Mouse (Mus musculus) fibroblast of lung, adult 2 months (primary cell): ENCODE results near the gene Atxn2l.
A peak's percentile ranks its signal among the peaks of the same experiment; 100 is the strongest.
"Not testable (repeated sequence)": the region's sequence is repeated elsewhere in the genome, so short reads cannot be mapped to it uniquely, and the experiment has no call there.

Source experiments
- DNase-seq: peaks from one replicate; pipeline ENCODE4 v3.0.0-alpha.2; 2011; ENCODE audit warnings: low read depth

The Atxn2l gene

GRCm38 (mm10) chr7:126491005-126491404 is 12.2 kb downstream of the Atxn2l start:
- no peak for DNase-seq

- DNase-seq: not testable (repeated sequence)
These were observed 15.4 kb downstream of the Atxn2l start for GRCm38 (mm10) chr7:126487617-126488385.

DNA sequence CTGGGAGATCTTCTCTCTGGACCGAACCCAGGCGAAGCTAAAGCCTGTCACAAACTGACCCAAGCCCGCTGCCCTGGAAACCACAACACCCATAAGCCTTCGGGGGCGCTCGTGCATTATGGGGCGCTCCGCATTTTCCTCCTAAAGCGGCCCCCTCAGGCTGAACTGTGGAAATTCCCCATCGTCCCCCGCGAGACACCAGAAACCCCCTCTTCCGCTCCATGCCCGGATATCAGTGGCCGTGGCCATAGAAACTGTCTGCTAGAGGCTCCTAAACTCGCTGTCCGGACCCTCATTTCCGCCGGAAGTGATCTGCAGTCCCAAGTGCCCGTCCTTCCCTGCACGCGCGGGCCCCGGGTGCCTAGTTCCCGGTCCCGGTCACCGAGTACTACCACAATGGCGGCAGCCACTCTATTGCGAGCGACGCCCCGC is 16.2 kb downstream of the Atxn2l start, which contains the start of gene Tufm:
TSS of gene Tufm (plus strand) at position 310 of the 432 bp plus-strand sequence.
- DNase-seq: peak; percentile 87

- DNase-seq: peak; percentile 78
These were observed 20.8 kb downstream of the Atxn2l start for GRCm38 (mm10) chr7:126482392-126482871.

DNA sequence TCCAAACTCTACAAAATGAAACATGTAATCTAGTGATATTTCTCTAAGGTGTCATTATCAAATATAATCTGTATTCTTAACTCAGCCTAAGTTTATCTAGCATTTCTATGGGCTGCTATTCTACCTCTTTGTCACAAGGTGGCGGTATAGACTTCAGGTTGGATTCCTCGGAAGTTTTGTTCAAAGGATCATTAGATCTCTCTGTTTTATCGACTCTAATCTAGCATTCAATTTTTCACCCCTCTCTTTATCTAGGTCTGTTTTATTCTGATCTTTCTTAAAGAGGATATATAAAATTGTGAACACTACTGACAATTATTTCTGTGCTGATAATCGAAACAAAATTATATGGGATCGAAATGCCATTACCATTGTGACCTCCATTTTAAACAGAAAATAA is 21.5 kb downstream of the Atxn2l start:
- DNase-seq: no peak

DNA sequence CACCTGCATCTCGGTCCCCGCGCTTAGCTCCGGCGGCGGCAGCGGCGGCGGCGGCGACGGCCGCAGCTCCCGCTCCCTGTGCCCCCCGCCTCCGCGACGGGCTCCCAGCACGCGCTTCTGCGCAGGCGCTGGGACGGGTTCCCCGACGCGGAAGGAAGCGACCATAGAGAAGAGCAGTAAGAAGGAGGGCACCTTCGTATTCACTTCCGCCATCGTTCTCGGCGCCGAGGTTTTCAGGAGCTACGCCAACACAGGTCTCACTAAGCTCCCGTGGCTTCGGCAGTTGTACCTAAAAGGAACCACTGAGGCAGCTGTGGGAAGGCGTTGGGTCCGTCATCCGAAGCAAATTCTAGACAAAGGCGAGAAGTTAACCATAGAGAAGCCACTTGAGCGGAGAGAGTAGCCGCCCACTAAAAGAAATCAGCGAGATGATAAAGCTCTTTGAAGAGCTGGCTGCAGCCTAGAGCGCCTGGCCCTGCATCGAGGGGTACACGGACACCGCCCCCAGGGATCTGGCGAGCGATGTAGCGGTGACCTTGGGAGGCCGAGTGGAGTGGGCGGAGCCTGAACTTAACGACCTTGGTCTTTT is 28.1 kb downstream of the Atxn2l start, which contains the start of gene Sh2b1:
TSS of gene Sh2b1 (minus strand) at position 432 of the 589 bp plus-strand sequence.
- peak; percentile 68 for DNase-seq

GRCm38 (mm10) chr7:126474486-126474955 is 28.7 kb downstream of the Atxn2l start:
- DNase-seq: no peak

DNA sequence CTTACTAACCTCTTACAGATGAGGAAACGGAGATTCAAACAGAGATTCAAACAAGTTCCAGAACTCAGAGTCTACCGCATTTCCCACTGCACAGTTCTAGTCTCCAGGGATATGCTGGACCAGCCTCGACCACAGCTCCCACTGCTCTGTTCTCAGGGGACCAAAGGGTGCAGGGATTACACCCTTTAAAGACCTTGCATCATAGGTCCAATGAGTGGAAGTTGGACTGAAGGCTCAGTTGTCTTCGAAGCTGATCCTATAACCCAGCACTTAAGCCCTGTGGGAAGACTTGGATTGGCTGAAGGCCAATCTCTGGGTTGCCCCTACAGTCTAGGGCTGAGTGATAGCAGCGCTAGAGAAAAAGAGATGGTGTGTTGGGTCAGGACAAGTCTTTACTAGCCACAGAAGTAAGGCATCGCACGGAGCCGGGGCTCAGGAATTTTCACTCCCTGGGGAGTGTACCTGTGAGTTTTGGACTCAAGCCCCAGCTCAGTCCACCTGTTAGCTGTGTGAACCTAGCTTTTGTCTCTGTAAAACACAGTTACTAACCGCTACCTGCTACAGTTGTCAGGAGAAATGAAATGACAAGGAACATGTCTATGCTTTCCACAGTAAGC is 29.7 kb downstream of the Atxn2l start:
- DNase-seq: no peak

- DNase-seq: no peak
These were observed 30.5 kb downstream of the Atxn2l start for GRCm38 (mm10) chr7:126472713-126473112.

DNA sequence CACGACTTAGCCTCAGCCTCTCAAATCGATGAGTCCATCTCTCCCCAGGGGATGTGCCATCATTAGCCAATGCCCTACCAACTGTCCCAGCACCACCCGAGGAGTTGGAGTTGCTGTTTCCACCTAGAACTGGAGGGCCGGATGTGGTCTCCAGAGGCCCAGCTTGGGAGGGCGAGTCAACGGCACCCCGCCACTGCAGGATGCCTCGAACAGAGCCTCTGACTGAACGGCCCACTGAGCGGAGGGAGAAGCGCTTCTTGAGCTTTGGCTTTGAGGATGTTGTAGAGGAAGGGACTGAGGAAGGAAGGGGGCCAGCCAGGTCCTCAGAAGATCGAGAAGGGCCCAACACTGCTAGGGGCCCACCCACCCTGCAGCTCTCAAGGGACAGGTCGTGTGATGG is 30.9 kb downstream of the Atxn2l start:
- no peak for DNase-seq

DNA sequence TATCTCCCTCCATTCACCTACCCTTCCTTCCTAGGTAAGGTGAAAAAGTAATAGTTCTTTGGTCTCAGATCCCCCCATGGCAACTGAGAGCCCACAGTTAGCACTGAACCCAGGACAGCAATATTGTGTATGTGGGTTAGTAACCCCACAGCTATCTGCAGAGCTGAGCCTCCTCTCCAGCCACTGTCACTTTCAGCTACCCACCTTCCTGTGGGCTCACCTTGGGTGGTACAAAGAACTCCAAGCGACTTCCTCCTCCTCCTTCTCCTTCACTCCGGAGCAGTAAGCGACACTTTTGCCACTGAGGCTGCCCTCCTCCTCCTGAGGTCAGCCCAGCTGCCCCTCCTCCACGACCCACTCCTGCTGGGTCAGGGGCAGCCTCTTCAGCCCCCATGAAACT is 31.4 kb downstream of the Atxn2l start:
- no peak for DNase-seq

GRCm38 (mm10) chr7:126471361-126471760 is 31.9 kb downstream of the Atxn2l start:
- no peak for DNase-seq

GRCm38 (mm10) chr7:126470077-126470476 is 33.2 kb downstream of the Atxn2l start:
- DNase-seq: no peak

- DNase-seq: no peak
These were observed 35.2 kb downstream of the Atxn2l start for GRCm38 (mm10) chr7:126467834-126468627.

DNA sequence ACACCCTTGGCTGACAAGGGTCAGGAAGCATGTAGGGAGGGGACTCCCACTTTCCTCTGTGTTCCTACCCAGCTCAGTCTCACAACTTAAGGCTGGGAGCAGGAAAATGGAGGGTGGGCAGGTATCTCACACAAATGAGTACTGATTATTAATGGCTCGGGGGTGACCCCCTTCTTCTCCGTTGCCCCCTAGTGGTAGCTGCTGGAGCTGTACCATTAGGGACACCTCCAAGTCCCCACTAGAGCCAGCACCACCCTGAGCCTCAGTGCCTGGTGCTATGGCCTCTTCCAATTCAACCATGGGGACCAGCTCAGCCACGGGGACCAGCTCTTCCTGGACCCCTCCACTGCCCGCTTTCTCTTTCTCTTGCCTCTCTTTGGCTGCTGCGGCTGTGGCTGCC is 36.0 kb downstream of the Atxn2l start:
- no peak for DNase-seq

DNA sequence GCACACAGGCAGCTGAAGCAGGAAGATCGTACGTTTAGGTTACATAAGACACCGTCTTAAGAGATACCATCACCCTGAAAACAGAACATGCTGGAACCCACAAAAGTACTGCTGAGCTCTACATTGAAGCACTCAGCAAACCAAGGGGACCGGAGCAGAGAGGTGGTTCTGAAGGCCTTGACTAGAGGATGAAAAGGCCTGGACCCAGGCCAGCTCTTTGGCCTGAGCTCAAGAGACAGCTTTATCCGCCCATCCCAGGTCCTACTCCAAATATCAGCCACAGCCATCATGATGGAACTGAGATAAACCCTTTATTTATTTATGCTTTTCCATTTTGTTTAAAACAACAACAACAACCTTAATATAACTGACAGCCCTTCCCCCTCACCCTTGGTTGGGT is 36.5 kb downstream of the Atxn2l start:
- no peak for DNase-seq

DNA sequence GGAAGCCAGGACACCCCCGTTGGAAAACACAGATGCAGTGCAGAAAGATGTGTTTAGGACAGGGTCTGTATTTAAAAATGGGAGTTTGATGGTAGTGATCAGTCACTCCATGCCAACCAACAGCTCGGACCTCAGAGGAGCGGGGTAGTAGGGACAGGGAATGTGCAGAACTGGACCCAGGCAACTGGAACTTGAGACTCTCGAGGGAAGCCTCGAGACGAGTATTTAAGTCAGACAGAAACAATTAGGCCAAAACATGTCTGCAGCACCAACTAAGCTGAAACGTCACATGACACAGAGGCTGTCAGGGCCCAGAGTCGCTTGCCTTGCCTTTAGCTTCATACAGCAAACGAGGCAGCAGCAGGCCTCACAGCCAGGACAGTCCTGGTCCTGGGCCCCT is 37.1 kb downstream of the Atxn2l start:
- no peak for DNase-seq

DNA sequence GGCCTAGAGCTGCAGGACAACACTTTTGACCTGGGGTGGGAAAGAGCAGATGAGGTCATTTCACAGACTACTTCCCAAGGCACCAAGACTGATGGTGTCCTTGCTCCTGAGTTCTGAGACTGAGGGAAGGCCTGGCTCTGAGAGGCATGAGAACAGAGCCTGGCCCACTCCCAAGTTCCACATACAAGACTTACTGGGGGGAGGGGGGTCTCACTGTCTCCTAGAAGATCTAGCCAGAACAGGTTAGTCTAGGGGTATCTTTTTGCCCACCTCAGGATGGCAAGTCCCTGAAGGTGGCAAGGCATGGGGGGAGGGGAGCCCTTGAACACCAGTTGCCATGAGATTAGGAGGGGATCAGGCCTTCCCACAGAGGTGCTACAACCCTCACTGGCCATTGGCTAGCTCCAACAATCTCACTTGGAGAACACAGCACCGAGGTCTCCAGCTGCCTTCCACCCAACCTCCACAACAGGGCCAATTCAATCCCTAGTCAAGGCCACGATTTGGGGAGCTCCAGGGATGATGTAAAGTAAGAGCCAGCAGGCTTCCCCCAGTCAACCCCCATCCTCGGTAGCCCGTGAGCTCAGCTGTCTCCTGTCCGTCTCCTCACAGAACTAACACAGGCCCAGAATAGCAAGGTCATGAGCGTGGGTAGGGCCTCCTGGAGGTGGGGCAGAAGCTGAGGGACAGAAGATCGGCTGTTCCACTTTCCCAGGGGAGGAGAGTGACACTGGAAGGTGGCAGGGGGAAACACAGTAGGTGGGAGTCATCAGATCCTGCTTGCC is 37.8 kb downstream of the Atxn2l start:
- no peak for DNase-seq

GRCm38 (mm10) chr7:126464836-126465235 is 38.4 kb downstream of the Atxn2l start:
- no peak for DNase-seq

GRCm38 (mm10) chr7:126464121-126464520 is 39.1 kb downstream of the Atxn2l start:
- DNase-seq: no peak

GRCm38 (mm10) chr7:126463547-126463946 is 39.7 kb downstream of the Atxn2l start:
- DNase-seq: no peak
